Mouse (Mus musculus) ovary, postnatal 36 days (tissue): ENCODE data around the gene Sema3c.
A peak's percentile ranks its signal among the peaks of the same experiment; 100 is the strongest.
"Not testable (repeated sequence)": the region's sequence is repeated elsewhere in the genome, so short reads cannot be mapped to it uniquely, and the experiment has no call there.

ENCODE experiments used
- DNase-seq: peaks from one replicate; pipeline ENCODE4 v3.0.0; 2022; ENCODE audit warnings: low spot score, mixed read lengths

The Sema3c gene

GRCm38 (mm10) chr5:17573694-17574380, at the start of gene Sema3c:
Gene Sema3c (plus strand): TSS chr5:17574281.
- DNase-seq: no peak

GRCm38 (mm10) chr5:17531165-17531564, 42.9 kb upstream of the Sema3c start:
- not testable (repeated sequence) for DNase-seq

- no peak for DNase-seq
These were observed 30.9 kb upstream of the Sema3c start for GRCm38 (mm10) chr5:17543141-17543540.

GRCm38 (mm10) chr5:17544904-17545449, 29.1 kb upstream of the Sema3c start:
- no peak for DNase-seq

GRCm38 (mm10) chr5:17551693-17552092, 22.4 kb upstream of the Sema3c start:
- no peak for DNase-seq

- DNase-seq: peak; percentile 8
These were observed 18.0 kb upstream of the Sema3c start for GRCm38 (mm10) chr5:17556073-17556473.

GRCm38 (mm10) chr5:17556715-17557265, 17.3 kb upstream of the Sema3c start:
- DNase-seq: no peak

- DNase-seq: no peak
These were observed 2.5 kb upstream of the Sema3c start for GRCm38 (mm10) chr5:17571571-17571970.

GRCm38 (mm10) chr5:17574413-17575182, 517 bp downstream of the Sema3c start:
- DNase-seq: peak; percentile 89

- DNase-seq: no peak
These were observed 1.1 kb downstream of the Sema3c start for GRCm38 (mm10) chr5:17575183-17575495.

GRCm38 (mm10) chr5:17576069-17576468, 2.0 kb downstream of the Sema3c start:
- no peak for DNase-seq

- no peak for DNase-seq
These were observed 8.0 kb downstream of the Sema3c start for GRCm38 (mm10) chr5:17582047-17582515.

- DNase-seq: no peak
These were observed 10.3 kb downstream of the Sema3c start for GRCm38 (mm10) chr5:17584299-17584945.

- no peak for DNase-seq
These were observed 12.6 kb downstream of the Sema3c start for GRCm38 (mm10) chr5:17586518-17587210.

GRCm38 (mm10) chr5:17591908-17592307, 17.8 kb downstream of the Sema3c start:
- no peak for DNase-seq

- DNase-seq: no peak
These were observed 27.6 kb downstream of the Sema3c start for GRCm38 (mm10) chr5:17601700-17602099.

- no peak for DNase-seq
These were observed 46.5 kb downstream of the Sema3c start for GRCm38 (mm10) chr5:17620619-17621018.

- no peak for DNase-seq
These were observed 48.5 kb downstream of the Sema3c start for GRCm38 (mm10) chr5:17622564-17622963.

- no peak for DNase-seq
These were observed 54.5 kb downstream of the Sema3c start for GRCm38 (mm10) chr5:17628606-17629005.

GRCm38 (mm10) chr5:17629599-17629998, 55.5 kb downstream of the Sema3c start:
- no peak for DNase-seq

- DNase-seq: no peak
These were observed 65.4 kb downstream of the Sema3c start for GRCm38 (mm10) chr5:17639519-17639918.
